Mouse (Mus musculus) cortical plate, adult 2 months (tissue): ENCODE results near the gene 2410137M14Rik.

Experiments used
- CTCF ChIP-seq: fragments of 200-500 bp; IDR thresholded peaks from 2 replicates; pipeline ENCODE4 v1.5.1; 2011; ENCODE audit warnings: mild to moderate bottlenecking, control low read depth, low read length; ENCODE audit not compliant: insufficient read depth; ENCODE audit errors: extremely low read depth
- POLR2A ChIP-seq: fragments of 200-500 bp; IDR thresholded peaks from 2 replicates; pipeline ENCODE4 v1.6.1; 2011; ENCODE audit warnings: mild to moderate bottlenecking, low read length, control low read depth; ENCODE audit not compliant: insufficient read depth; ENCODE audit errors: extremely low read depth

DNA sequence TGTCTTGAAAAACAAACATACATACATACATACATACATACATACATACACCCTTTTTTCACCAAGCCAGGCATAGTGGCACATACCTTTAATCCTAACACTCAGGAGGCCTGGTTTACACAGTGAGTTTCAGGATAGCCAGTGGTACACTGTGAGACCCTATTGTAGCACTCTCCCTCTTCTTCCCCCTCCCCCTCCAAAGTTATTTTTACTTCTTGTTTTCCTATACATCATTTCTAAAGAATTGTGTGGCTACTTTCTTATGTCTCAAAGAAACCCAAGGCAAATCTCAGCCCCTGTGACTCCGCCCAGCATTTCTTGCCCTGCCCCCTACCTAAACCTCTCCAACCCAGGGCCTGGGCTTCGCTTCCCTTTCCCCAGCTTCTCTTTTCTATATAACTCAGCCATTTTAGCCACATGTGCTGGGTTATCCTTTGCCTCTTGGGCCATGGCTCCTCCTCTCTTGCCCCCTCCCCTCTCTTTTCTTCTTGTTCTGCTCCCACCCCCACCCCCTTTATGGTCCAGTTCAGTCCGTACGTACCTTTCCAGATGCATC is 12.8 kb upstream of the 2410137M14Rik start:
- TF ChIP-seq POLR2A (no peak), CTCF (no peak)
